8 mouse cellular contexts compared by ENCODE assay signal in genomic region chr5:132368678-132369088, GRCm38 (mm10).
A peak's percentile ranks its signal among the peaks of the same experiment; 100 is the strongest.
DNase-seq lines count a peak whose midpoint lies in the region; ATAC-seq lines count a peak whose summit lies in the region.

No protein-coding gene starts in this region.

- peak; percentile 9 for DNase-seq in cerebellum, adult 11 months
- DNase-seq in embryo, embryonic 10 days (ENCODE audit: low spot score): peak; percentile 64
- DNase-seq in heart, adult 8-10 months (ENCODE audit: low spot score): peak; percentile 34
- DNase-seq in kidney, adult 8-10 months: peak; percentile 52 to 67
- DNase-seq in lung, postnatal 25 days (ENCODE audit: low spot score): peak; percentile 23
- peak; percentile 44 for DNase-seq in testis, postnatal 10 days (ENCODE audit: low spot score)
- DNase-seq in urinary bladder, adult 2 months (ENCODE audit: low spot score): no peak

- no peak for ATAC-seq in cerebellum, adult (ENCODE audit: insufficient number of reproducible peaks, low FRiP score, low TSS enrichment)
